Mouse (Mus musculus): ENCODE measurements at regions not wholly inside any gene's neighbourhood (a gene's known extent, or its start where the extent isn't known, plus 50 kb on each side); places are given as distances from the start of the nearest gene placed in this dataset.
A peak's percentile ranks its signal among the peaks of the same experiment; 100 is the strongest.

- Histone ChIP-seq H3K36me3 (ENCODE audit: control insufficient read depth, insufficient read depth) (no peaks in the 10 kb centered on the region), H3ac (ENCODE audit: control insufficient read depth, insufficient read length) (no peak overlapping the region), H3K4me2 (ENCODE audit: low read depth) (peak overlapping the region; percentile 4), H3K27me3 (ENCODE audit: control insufficient read depth, insufficient read depth, insufficient read length) (no peaks in the 10 kb centered on the region), H3K4me3 (no peak overlapping the region), H3K79me2 (ENCODE audit: control insufficient read depth, insufficient read depth) (no peaks in the 10 kb centered on the region)
- TF ChIP-seq CEBPB (IDR thresholded peaks at IDR 0.05; ENCODE audit: insufficient read depth, poor library complexity, severe bottlenecking) (no peak), E2F4 (IDR thresholded peaks at IDR 0.05; ENCODE audit: insufficient read depth) (no peak), REST (IDR thresholded peaks at IDR 0.05; ENCODE audit: insufficient read depth, insufficient read length) (no peak), POLR2AphosphoS2 (IDR thresholded peaks at IDR 0.05; ENCODE audit: insufficient read length, low read depth) (no peak), POLR2A (IDR thresholded peaks at IDR 0.05; ENCODE audit: insufficient read length, low read depth) (no peak), MYOD1 (IDR thresholded peaks at IDR 0.05; ENCODE audit: control insufficient read depth in 1 of 3, insufficient read length in 2 of 3, low read depth in 2 of 3) (peak in 2 of 3 experiments; percentile 67 to 79), MAX (IDR thresholded peaks at IDR 0.05; ENCODE audit: low read depth) (no peak), TCF12 (IDR thresholded peaks at IDR 0.05; ENCODE audit: insufficient read depth, poor library complexity, severe bottlenecking) (peak; percentile 65), TCF3 (IDR thresholded peaks at IDR 0.05; ENCODE audit: insufficient read length, low read depth) (peak; percentile 56), MYOG (IDR thresholded peaks at IDR 0.05; ENCODE audit: control insufficient read depth in 1 of 3, insufficient read depth in 1 of 3, insufficient read length in 2 of 3, low read depth in 2 of 3) (peak; percentile 35 to 92 (median 76)), USF1 (IDR thresholded peaks at IDR 0.05; ENCODE audit: low read depth) (no peak), SRF (IDR thresholded peaks at IDR 0.05; ENCODE audit: control insufficient read depth, insufficient read length, low read depth) (no peak)
These were observed 86.5 kb upstream of the Hes1 start for GRCm38 (mm10) chr16:29977711-29978110.

- no peak for TF ChIP-seq USF1 (IDR thresholded peaks at IDR 0.05; ENCODE audit: low read depth)
- TF ChIP-seq MYOG (IDR thresholded peaks at IDR 0.05; ENCODE audit: control insufficient read depth in 1 of 3, insufficient read depth in 1 of 3, insufficient read length in 2 of 3, low read depth in 2 of 3), result no peak
- no peak for TF ChIP-seq POLR2AphosphoS2 (IDR thresholded peaks at IDR 0.05; ENCODE audit: insufficient read length, low read depth)
- TF ChIP-seq TCF12 (IDR thresholded peaks at IDR 0.05; ENCODE audit: insufficient read depth, poor library complexity, severe bottlenecking), result no peak
- no peak for TF ChIP-seq MAX (IDR thresholded peaks at IDR 0.05; ENCODE audit: low read depth)
- no peak for TF ChIP-seq SRF (IDR thresholded peaks at IDR 0.05; ENCODE audit: control insufficient read depth, insufficient read length, low read depth)
- TF ChIP-seq REST (IDR thresholded peaks at IDR 0.05; ENCODE audit: insufficient read depth, insufficient read length), result no peak
- TF ChIP-seq TCF3 (IDR thresholded peaks at IDR 0.05; ENCODE audit: insufficient read length, low read depth), result no peak
- TF ChIP-seq POLR2A (IDR thresholded peaks at IDR 0.05; ENCODE audit: insufficient read length, low read depth), result no peak
- no peak for TF ChIP-seq CEBPB (IDR thresholded peaks at IDR 0.05; ENCODE audit: insufficient read depth, poor library complexity, severe bottlenecking)
- no peak for TF ChIP-seq E2F4 (IDR thresholded peaks at IDR 0.05; ENCODE audit: insufficient read depth)
- no peak for TF ChIP-seq MYOD1 (IDR thresholded peaks at IDR 0.05; ENCODE audit: control insufficient read depth in 1 of 3, insufficient read length in 2 of 3, low read depth in 2 of 3)
- Histone ChIP-seq H3K79me2 (ENCODE audit: control insufficient read depth, insufficient read depth) (no peaks in the 10 kb centered on the region), H3ac (ENCODE audit: control insufficient read depth, insufficient read length) (no peak overlapping the region), H3K27me3 (ENCODE audit: control insufficient read depth, insufficient read depth, insufficient read length) (no peaks in the 10 kb centered on the region), H3K4me3 (no peak overlapping the region), H3K36me3 (ENCODE audit: control insufficient read depth, insufficient read depth) (no peaks in the 10 kb centered on the region), H3K4me2 (ENCODE audit: low read depth) (no peak overlapping the region)
These were observed 85.1 kb upstream of the Hes1 start for GRCm38 (mm10) chr16:29979066-29979465.

- Histone ChIP-seq H3K27me3 (ENCODE audit: control insufficient read depth, insufficient read depth, insufficient read length) (no peaks in the 10 kb centered on the region), H3K79me2 (ENCODE audit: control insufficient read depth, insufficient read depth) (no peaks in the 10 kb centered on the region), H3K36me3 (ENCODE audit: control insufficient read depth, insufficient read depth) (no peaks in the 10 kb centered on the region), H3ac (ENCODE audit: control insufficient read depth, insufficient read length) (no peak overlapping the region), H3K4me2 (ENCODE audit: low read depth) (no peak overlapping the region), H3K4me3 (no peak overlapping the region)
- no peak for TF ChIP-seq E2F4 (IDR thresholded peaks at IDR 0.05; ENCODE audit: insufficient read depth)
- no peak for TF ChIP-seq TCF3 (IDR thresholded peaks at IDR 0.05; ENCODE audit: insufficient read length, low read depth)
- no peak for TF ChIP-seq CEBPB (IDR thresholded peaks at IDR 0.05; ENCODE audit: insufficient read depth, poor library complexity, severe bottlenecking)
- TF ChIP-seq SRF (IDR thresholded peaks at IDR 0.05; ENCODE audit: control insufficient read depth, insufficient read length, low read depth), result no peak
- TF ChIP-seq MYOG (IDR thresholded peaks at IDR 0.05; ENCODE audit: control insufficient read depth in 1 of 3, insufficient read depth in 1 of 3, insufficient read length in 2 of 3, low read depth in 2 of 3), result no peak
- TF ChIP-seq POLR2A (IDR thresholded peaks at IDR 0.05; ENCODE audit: insufficient read length, low read depth), result no peak
- TF ChIP-seq POLR2AphosphoS2 (IDR thresholded peaks at IDR 0.05; ENCODE audit: insufficient read length, low read depth), result no peak
- TF ChIP-seq REST (IDR thresholded peaks at IDR 0.05; ENCODE audit: insufficient read depth, insufficient read length), result no peak
- no peak for TF ChIP-seq USF1 (IDR thresholded peaks at IDR 0.05; ENCODE audit: low read depth)
- TF ChIP-seq TCF12 (IDR thresholded peaks at IDR 0.05; ENCODE audit: insufficient read depth, poor library complexity, severe bottlenecking), result no peak
- no peak for TF ChIP-seq MAX (IDR thresholded peaks at IDR 0.05; ENCODE audit: low read depth)
- no peak for TF ChIP-seq MYOD1 (IDR thresholded peaks at IDR 0.05; ENCODE audit: control insufficient read depth in 1 of 3, insufficient read length in 2 of 3, low read depth in 2 of 3)
These were observed 82.6 kb upstream of the Hes1 start for GRCm38 (mm10) chr16:29981543-29981942.

- no peaks in the 10 kb centered on the region for H3K36me3 ChIP-seq (ENCODE audit: control insufficient read depth, insufficient read depth)
- H3K4me3 ChIP-seq, result no peak overlapping the region
- no peak overlapping the region for H3K4me2 ChIP-seq (ENCODE audit: low read depth)
- no peaks in the 10 kb centered on the region for H3K27me3 ChIP-seq (ENCODE audit: control insufficient read depth, insufficient read depth, insufficient read length)
- no peak for TF ChIP-seq CEBPB (IDR thresholded peaks at IDR 0.05; ENCODE audit: insufficient read depth, poor library complexity, severe bottlenecking)
- TF ChIP-seq MYOD1 (IDR thresholded peaks at IDR 0.05; ENCODE audit: control insufficient read depth in 1 of 3, insufficient read length in 2 of 3, low read depth in 2 of 3), result no peak
- no peak for TF ChIP-seq E2F4 (IDR thresholded peaks at IDR 0.05; ENCODE audit: insufficient read depth)
- TF ChIP-seq MAX (IDR thresholded peaks at IDR 0.05; ENCODE audit: low read depth), result no peak
- TF ChIP-seq USF1 (IDR thresholded peaks at IDR 0.05; ENCODE audit: low read depth), result no peak
- H3ac ChIP-seq (ENCODE audit: control insufficient read depth, insufficient read length), result no peak overlapping the region
- H3K79me2 ChIP-seq (ENCODE audit: control insufficient read depth, insufficient read depth), result no peaks in the 10 kb centered on the region
These were observed 81.9 kb upstream of the Hes1 start for GRCm38 (mm10) chr16:29982224-29982785.
